Comparison of ENCODE assay signal across 13 mouse cellular contexts in genomic region chr5:116518047-116518446, GRCm38 (mm10).
A peak's percentile ranks its signal among the peaks of the same experiment; 100 is the strongest.
DNase-seq lines count a peak whose midpoint lies in the region; ATAC-seq and TF ChIP-seq lines count a peak whose summit lies in the region.
"Had no signal": no experiment of that assay in that cellular context is flagged by ENCODE, and none has a peak within 500 bp of the region (broad histone marks: within the 10 kb centered on the region; RNA-seq: fewer than 3 reads in every experiment).

No protein-coding gene starts in this region.

- H3K9ac ChIP-seq in hindbrain, embryonic 11.5 days (ENCODE audit: low read depth, low read length): no peak overlapping the region
- no peak overlapping the region for H3K9ac ChIP-seq in hindbrain, embryonic 12.5 days
- H3K9ac ChIP-seq in midbrain, postnatal 0 days (replicated peaks; ENCODE audit: low read length, poor library complexity, severe bottlenecking): no peak overlapping the region
- H3K9ac ChIP-seq in midbrain, embryonic 15.5 days: no peak overlapping the region
- no peak overlapping the region for H3K9ac ChIP-seq in limb, embryonic 11.5 days (ENCODE audit: low read length)
- H3K9ac ChIP-seq: embryonic facial prominence, embryonic 15.5 days had no signal

- H3K4me3 ChIP-seq in hindbrain, embryonic 11.5 days (ENCODE audit: low read depth, low read length): no peak overlapping the region
- no peak overlapping the region for H3K4me3 ChIP-seq in hindbrain, embryonic 12.5 days
- H3K4me3 ChIP-seq in midbrain, postnatal 0 days (ENCODE audit: low read depth, low read length): no peak overlapping the region
- H3K4me3 ChIP-seq in midbrain, embryonic 15.5 days: no peak overlapping the region
- no peak overlapping the region for H3K4me3 ChIP-seq in limb, embryonic 11.5 days (ENCODE audit: low read depth, low read length)
- H3K4me3 ChIP-seq: embryonic facial prominence, embryonic 15.5 days; layer of hippocampus, adult 2 months had no signal

- H3K4me1 ChIP-seq in hindbrain, embryonic 11.5 days (replicated peaks; ENCODE audit: control insufficient read depth, insufficient read depth, low read length): no peaks in the 10 kb centered on the region
- H3K4me1 ChIP-seq in hindbrain, embryonic 12.5 days: no peaks in the 10 kb centered on the region; the same call in 1 of the 2 replicates
- 0 out of 2 replicates have a peak, but pooled peaks cover 2% of the 10 kb centered on the region for H3K4me1 ChIP-seq in midbrain, postnatal 0 days (ENCODE audit: insufficient read depth, low read length)
- H3K4me1 ChIP-seq in midbrain, embryonic 15.5 days: peaks cover 9% of the 10 kb centered on the region; the same call in 1 of the 2 replicates
- no peaks in the 10 kb centered on the region for H3K4me1 ChIP-seq in limb, embryonic 11.5 days (ENCODE audit: control insufficient read depth, insufficient read depth, low read length)
- H3K4me1 ChIP-seq: embryonic facial prominence, embryonic 15.5 days had no signal

- no peak overlapping the region for H3K27ac ChIP-seq in hindbrain, embryonic 11.5 days (ENCODE audit: low read depth, low read length)
- no peak overlapping the region for H3K27ac ChIP-seq in hindbrain, embryonic 12.5 days
- no peak overlapping the region for H3K27ac ChIP-seq in midbrain, postnatal 0 days (ENCODE audit: low read depth, low read length)
- H3K27ac ChIP-seq in midbrain, embryonic 15.5 days: no peak overlapping the region
- no peak overlapping the region for H3K27ac ChIP-seq in limb, embryonic 11.5 days (replicated peaks; ENCODE audit: low read depth, low read length)
- H3K27ac ChIP-seq: embryonic facial prominence, embryonic 15.5 days; layer of hippocampus, adult 2 months had no signal

- WGBS in hindbrain, embryonic 11.5 days: 26% methylated on average over 4 of the region's 4 CpGs
- 25% methylated on average over 4 of the region's 4 CpGs for WGBS in hindbrain, embryonic 12.5 days
- 31% methylated on average over 4 of the region's 4 CpGs for WGBS in midbrain, postnatal 0 days
- WGBS in midbrain, embryonic 15.5 days: 20% methylated on average over 4 of the region's 4 CpGs
- WGBS in limb, embryonic 11.5 days: 26% methylated on average over 4 of the region's 4 CpGs

- H3K27me3 ChIP-seq in hindbrain, embryonic 11.5 days (ENCODE audit: control insufficient read depth, insufficient read depth, low read length): no peaks in the 10 kb centered on the region
- no peaks in the 10 kb centered on the region for H3K27me3 ChIP-seq in hindbrain, embryonic 12.5 days
- H3K27me3 ChIP-seq in midbrain, postnatal 0 days (ENCODE audit: insufficient read depth, low read length): no peaks in the 10 kb centered on the region
- H3K27me3 ChIP-seq in midbrain, embryonic 15.5 days (replicated peaks): no peaks in the 10 kb centered on the region
- no peaks in the 10 kb centered on the region for H3K27me3 ChIP-seq in limb, embryonic 11.5 days (ENCODE audit: control insufficient read depth, insufficient read depth, low read length)
- H3K27me3 ChIP-seq: embryonic facial prominence, embryonic 15.5 days had no signal

- no peaks in the 10 kb centered on the region for H3K36me3 ChIP-seq in hindbrain, embryonic 11.5 days (ENCODE audit: control insufficient read depth, insufficient read depth, low read length)
- H3K36me3 ChIP-seq in hindbrain, embryonic 12.5 days: no peaks in the 10 kb centered on the region
- H3K36me3 ChIP-seq in midbrain, postnatal 0 days (ENCODE audit: insufficient read depth, low read length): no peaks in the 10 kb centered on the region
- no peaks in the 10 kb centered on the region for H3K36me3 ChIP-seq in midbrain, embryonic 15.5 days (replicated peaks)
- no peaks in the 10 kb centered on the region for H3K36me3 ChIP-seq in limb, embryonic 11.5 days (ENCODE audit: control insufficient read depth, insufficient read depth, low read length)
- H3K36me3 ChIP-seq: embryonic facial prominence, embryonic 15.5 days had no signal

- ATAC-seq in hindbrain, embryonic 11.5 days (ENCODE audit: low FRiP score): no peak
- no peak for ATAC-seq in hindbrain, embryonic 12.5 days (ENCODE audit: low FRiP score)
- no peak for ATAC-seq in midbrain, postnatal 0 days (ENCODE audit: low FRiP score)
- ATAC-seq in midbrain, embryonic 15.5 days (replicated peaks): no peak
- no peak for ATAC-seq in limb, embryonic 11.5 days (ENCODE audit: insufficient number of reproducible peaks, low FRiP score, low TSS enrichment, low read depth)
- ATAC-seq: activated CD4-positive, CD25-positive, alpha-beta regulatory T cell, adult 4 months had no signal

- H3K9me3 ChIP-seq in hindbrain, embryonic 11.5 days (ENCODE audit: control insufficient read depth, low read length): no peaks in the 10 kb centered on the region
- no peaks in the 10 kb centered on the region for H3K9me3 ChIP-seq in hindbrain, embryonic 12.5 days (replicated peaks)
- H3K9me3 ChIP-seq in midbrain, postnatal 0 days (ENCODE audit: low read length): no peaks in the 10 kb centered on the region
- H3K9me3 ChIP-seq in midbrain, embryonic 15.5 days: no peaks in the 10 kb centered on the region
- H3K9me3 ChIP-seq in limb, embryonic 11.5 days (ENCODE audit: control insufficient read depth, low read length): no peaks in the 10 kb centered on the region
- H3K9me3 ChIP-seq: embryonic facial prominence, embryonic 15.5 days had no signal

- no peak for TF ChIP-seq CTCF in midbrain, postnatal 0 days (IDR thresholded peaks at IDR 0.05)

- H3K4me2 ChIP-seq in hindbrain, embryonic 11.5 days (replicated peaks; ENCODE audit: low read depth, low read length): no peak overlapping the region
- H3K4me2 ChIP-seq in hindbrain, embryonic 12.5 days (replicated peaks): no peak overlapping the region
- no peak overlapping the region for H3K4me2 ChIP-seq in midbrain, postnatal 0 days (ENCODE audit: low read depth, low read length, poor library complexity, severe bottlenecking)
- no peak overlapping the region for H3K4me2 ChIP-seq in midbrain, embryonic 15.5 days
- no peak overlapping the region for H3K4me2 ChIP-seq in limb, embryonic 11.5 days (ENCODE audit: low read depth, severe bottlenecking)
- H3K4me2 ChIP-seq: embryonic facial prominence, embryonic 15.5 days had no signal

- DNase-seq in hindbrain, embryonic 11.5 days (ENCODE audit: low spot score): peak; percentile 45
- DNase-seq in midbrain, postnatal 0 days (ENCODE audit: low spot score): peak; percentile 10
- peak; percentile 46 to 56 for DNase-seq in adrenal gland, postnatal 36 days
- peak; percentile 72 for DNase-seq in limb, embryonic 11.5 days (ENCODE audit: low spot score)
- no peak for DNase-seq in right cerebral cortex, adult 18-20 months
- DNase-seq: cerebellum, adult 18-20 months; left cerebral cortex, postnatal 4 days; thymus, postnatal 14 days had no signal
